Mouse (Mus musculus) spleen, postnatal 10 days (tissue): Measurements from ENCODE around the gene 2200002J24Rik.
"Not testable (repeated sequence)": the region's sequence is repeated elsewhere in the genome, so short reads cannot be mapped to it uniquely, and the experiment has no call there.

Source experiments
- DNase-seq, 2 experiments: peaks; one replicate each; pipeline ENCODE4 v3.0.0; 2021 to 2022; ENCODE audit warnings: low spot score in 2 of 2

2200002J24Rik gene

DNA sequence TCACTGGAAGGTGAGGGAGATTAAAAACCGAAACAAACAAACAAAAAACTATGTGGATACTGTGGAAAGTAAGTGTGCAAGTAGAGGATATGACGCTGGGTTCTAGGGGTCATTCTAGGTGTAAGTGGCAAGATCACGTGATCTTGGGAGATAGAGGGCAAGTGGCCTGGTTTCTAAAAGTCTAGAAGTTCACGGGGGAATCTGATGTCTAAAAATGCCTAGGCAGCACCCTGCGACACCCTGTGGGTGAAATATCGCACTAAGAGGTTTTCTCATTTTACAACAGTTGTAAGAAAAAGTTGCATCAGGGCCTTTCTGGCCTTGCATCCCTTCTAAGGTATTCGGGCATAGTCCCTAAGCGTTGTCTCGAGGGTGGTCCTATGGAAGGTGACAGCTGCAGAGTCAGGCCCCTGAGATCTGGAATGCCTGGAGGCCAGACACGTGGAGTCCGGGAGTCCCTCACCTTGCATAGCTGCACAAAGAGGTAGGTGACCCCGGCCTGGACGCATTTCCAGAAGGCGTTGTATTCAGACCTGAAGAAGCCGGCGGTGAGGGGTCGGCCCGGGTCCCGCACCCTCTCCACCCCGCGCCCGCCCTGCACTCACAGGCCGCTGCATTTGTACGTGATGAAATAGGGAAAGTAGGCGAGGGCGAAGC lies 30.1 kb downstream of the 2200002J24Rik start:
- DNase-seq, result no peak

DNA sequence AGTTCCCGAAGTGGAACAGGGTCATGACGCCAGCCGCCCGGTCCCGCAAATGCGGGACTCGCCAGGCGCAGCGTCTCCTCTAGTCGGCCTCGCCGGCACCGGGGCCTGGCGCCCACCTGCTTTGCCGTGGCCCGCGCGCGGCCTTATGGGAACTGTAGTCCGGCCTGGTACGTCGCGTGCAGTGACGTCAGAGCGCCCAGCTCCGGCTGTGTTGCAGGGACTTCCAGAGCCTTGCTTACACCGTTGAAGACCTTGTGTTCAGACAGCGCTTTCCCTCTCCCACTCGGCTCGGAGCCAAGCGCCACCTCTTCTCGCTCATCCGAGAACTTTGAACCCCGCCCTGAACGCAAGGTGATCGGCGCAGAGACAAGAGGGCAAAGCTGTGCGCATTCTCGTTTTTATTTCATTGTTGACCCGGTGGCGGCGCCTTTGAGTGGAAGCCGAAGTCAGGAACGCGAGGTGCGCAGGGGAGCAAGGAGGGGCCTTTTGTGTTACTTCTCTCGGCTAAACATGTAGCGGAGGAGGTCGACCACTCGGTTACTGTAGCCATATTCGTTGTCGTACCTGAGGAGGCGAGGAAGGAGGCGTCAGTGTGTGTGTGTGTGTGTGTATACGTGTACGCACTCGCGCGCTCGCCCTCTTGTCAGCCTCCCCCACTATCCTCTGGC lies 30.8 kb downstream of the 2200002J24Rik start, which contains the start of gene Tmem147:
TSS of gene Tmem147 (minus strand) at position 145 of the 668 bp plus-strand sequence.
- DNase-seq, result peak; percentile 93 to 97

DNA sequence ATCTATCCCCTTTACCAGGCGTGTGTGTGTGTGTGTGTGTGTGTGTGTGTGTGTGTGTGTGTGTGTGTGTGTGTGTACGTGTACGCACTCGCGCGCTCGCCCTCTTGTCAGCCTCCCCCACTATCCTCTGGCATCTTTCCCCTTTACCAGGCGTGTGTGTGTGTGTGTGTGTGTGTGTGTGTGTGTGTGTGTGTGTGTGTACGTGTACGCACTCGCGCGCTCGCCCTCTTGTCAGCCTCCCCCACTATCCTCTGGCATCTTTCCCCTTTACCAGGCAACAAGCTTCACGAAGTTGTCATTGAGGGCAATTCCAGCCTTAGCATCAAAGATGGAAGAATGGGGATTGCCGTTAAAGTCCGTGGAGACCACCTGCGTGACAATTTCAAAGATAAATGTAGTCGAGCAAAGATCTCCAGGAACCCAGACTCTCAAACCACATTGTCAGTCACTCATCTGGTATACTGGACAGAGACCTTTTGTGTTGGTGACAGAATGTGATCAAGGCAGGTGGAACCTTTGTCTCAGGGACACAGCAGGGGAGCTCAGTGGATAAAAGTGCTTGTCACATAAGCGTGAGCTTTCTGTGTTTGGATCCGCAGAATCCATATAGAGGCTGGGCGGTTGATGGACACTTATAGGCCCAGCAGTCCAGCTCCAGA lies 31.5 kb downstream of the 2200002J24Rik start:
- peak in 1 of 2 experiments; percentile 12 for DNase-seq

DNA sequence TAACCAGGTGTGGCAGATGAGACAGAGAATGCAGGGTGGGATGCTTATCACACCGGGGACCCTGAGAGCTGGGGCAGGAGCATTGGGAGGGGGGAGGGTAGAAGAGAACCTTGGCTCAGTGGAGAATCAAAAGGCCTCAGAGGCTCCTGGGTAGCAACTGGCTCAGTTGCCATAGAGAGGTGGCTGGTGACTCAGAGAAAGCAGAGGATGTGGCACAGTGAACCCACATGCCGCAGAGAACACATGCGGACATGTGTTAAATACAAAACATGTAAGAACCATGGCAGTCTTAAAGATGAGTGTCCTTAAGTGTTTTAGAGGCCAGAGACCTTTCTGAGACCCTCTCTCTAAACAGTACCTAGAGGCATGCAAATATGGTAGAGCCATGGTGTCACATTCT lies 37.5 kb downstream of the 2200002J24Rik start:
- no peak for DNase-seq

DNA sequence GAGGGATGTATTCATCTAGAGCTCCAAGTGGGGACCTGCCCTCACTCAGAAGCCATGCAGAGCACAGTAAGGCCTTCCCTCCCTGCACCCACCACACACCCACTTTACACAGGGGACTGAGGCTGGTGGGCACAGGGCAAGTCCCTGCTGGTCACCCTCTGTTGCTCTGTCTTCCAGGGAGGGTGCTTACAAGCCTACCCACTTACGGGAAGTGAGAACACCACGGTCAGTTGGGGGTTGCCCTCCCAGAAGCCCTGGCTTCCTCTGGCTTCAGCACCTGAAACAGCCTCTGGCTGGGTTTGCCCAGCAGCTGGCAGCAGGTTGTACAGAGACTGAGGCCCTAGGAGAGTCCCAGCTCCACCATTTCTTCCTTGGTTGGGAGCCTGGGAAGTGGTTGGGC lies 43.8 kb downstream of the 2200002J24Rik start:
- DNase-seq, result peak in 1 of 2 experiments; percentile 44

DNA sequence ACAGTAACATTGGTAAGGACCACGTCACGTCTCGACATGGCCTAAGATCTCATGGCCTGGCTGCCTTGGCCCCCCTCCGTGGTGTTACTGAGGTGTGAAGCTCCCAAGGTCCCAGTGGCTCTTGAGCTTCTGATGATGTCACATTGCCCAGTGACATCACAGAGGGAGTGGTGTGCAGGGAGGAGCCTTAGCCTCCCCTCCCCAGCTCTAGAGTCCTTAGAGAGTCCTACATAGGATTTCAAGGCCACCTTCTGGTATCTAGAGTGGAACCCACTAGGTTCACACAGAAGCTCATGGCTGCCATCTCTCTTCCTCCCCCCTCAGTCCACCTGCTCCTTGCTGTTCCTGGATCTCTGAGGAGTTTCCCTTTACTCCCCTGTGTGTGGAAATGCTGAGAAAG lies 44.9 kb downstream of the 2200002J24Rik start, which contains the start of gene Gapdhs:
TSS of gene Gapdhs (minus strand) at position 65 of the 400 bp plus-strand sequence.
- DNase-seq, result not testable (repeated sequence)

DNA sequence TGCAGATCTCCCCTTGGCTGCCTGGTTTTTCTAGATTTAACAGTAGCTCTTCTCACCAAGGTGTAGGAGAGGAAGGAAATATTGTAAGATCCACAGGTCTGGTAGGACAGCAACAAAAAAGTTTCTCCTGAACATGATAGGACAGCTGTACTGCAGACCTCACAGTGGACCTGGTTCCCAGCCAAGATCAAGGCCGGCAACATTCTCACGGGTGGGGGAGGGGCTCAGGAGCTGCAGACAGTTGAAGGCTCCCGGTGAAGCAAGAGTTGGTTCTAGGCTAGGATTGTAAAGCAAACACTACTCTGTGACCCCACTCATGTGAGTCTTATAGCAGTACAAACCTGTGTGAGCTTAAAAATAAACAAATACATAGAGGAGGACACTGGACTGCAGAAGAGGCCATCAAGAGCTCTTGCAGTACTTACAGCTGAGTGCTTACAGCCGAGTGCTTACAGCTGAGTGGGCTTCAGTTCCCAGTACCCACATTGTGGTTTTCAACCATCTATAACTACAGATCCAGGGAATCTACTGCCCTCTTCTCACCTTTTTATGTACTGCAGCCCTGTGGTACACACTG lies 45.4 kb downstream of the 2200002J24Rik start:
- DNase-seq, result no peak

DNA sequence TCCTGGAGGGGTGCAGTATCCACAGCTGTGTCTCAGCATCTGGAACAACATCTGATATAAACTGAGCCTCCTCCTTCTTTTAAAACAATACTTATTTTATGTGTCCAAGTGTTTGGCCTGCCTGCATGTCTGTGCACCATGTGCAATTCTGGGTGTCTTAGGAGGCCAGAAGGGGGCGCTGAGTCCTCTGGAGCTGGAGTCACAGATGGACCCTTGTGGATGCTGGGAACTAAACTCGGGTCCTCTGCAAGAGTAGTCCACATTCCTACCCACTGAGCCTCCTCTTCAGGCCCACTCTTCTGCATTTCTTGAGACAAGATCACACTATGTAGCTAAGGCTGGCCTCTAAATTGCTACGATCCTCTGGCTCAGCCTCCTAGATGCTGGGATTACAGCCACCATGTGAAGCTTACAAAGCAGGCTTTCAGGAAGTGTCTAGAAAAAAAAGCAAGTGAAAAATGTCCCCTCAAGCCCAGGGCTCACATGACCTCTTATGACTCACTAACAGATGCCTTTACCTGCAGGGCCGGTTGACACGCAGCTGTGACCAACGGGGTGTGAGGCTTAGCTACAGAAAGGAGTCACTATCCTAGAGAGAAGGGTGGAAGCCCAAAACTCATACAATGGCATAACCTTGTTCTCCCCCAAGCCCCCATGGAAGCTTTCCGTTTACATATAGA lies 48.9 kb downstream of the 2200002J24Rik start:
- DNase-seq, result no peak
